36 mouse cellular contexts compared by ENCODE assay signal in the genomic region with DNA sequence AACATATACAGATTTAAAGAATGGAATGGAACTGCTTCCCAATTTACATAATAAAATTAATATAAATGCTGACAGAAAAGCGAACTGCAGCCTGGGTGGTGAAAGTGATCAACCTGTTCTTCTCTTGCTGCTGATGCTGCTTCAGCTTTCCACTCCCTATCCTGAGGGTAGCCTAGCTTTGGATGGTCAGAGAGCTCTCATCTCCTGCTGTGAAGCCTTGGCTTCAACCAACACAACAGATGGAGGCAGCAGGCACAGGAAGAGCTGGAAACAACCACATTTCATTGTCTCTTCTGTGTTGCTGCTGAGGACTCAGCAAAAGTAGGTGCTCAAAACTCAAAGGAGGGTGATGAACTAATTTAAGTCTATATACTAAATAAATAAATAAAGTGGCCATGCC. TPM values are rescaled to one million over a fixed set of nuclear protein-coding genes. Genes with fewer than 3 reads are reported as not detected.
DNase-seq lines count a peak whose midpoint lies in the region; TF ChIP-seq lines count a peak whose summit lies in the region.
"Had no signal": no experiment of that assay in that cellular context is flagged by ENCODE, and none has a peak within 500 bp of the region (broad histone marks: within the 10 kb centered on the region; RNA-seq: fewer than 3 reads in every experiment).

No protein-coding gene starts in this region.

- WGBS in cerebellum, adult 2 months = 3% methylated on average over 1 of the region's 1 CpGs

- intact Hi-C loops in left cerebral cortex, adult 2 months (cut with DNase I) = no loop called here

- peak; percentile 34; the same call in 1 of the 2 replicates for TF ChIP-seq POLR2A in cerebellum, adult 2 months (IDR thresholded peaks at IDR 0.05; ENCODE audit: borderline replicate concordance, insufficient read depth, low read length)

- peaks cover 39% of the 10 kb centered on the region for H3K4me1 ChIP-seq in cerebellum, adult 2 months (ENCODE audit: control insufficient read depth, insufficient read depth, low read length)
- H3K4me1 ChIP-seq: embryonic facial prominence, embryonic 10.5 days; embryonic facial prominence, embryonic 15.5 days; kidney, embryonic 15.5 days; liver, embryonic 12.5 days had no signal

- peak overlapping the region; percentile 16; the same call in 1 of the 2 replicates for H3K27ac ChIP-seq in left cerebral cortex, adult 2 months
- H3K27ac ChIP-seq in cerebellum, adult 2 months (ENCODE audit: insufficient read depth, low read length) = no peak overlapping the region; the same call in 1 of the 2 replicates
- H3K27ac ChIP-seq: embryonic facial prominence, embryonic 10.5 days; embryonic facial prominence, embryonic 15.5 days; forebrain, embryonic 12.5 days; hindbrain, embryonic 14.5 days; kidney, embryonic 15.5 days; liver, embryonic 12.5 days; macrophage had no signal

- DNase-seq in left cerebral cortex, adult 2 months (ENCODE audit: extremely low spot score in 1 of 2, low spot score in 2 of 2) = no peak
- DNase-seq in left cerebral cortex, adult 8-10 months (ENCODE audit: low spot score in 2 of 2) = no peak
- peak; percentile 86 for DNase-seq in cerebellum, adult 11 months
- peak; percentile 89 to 97 for DNase-seq in cerebellum, adult 2 months
- DNase-seq in cerebellum, postnatal 14 days = peak; percentile 88 to 94
- DNase-seq in spleen, postnatal 14 days (ENCODE audit: low spot score in 2 of 2) = no peak
- no peak for DNase-seq in spleen, adult 12 weeks (ENCODE audit: low spot score)
- DNase-seq in urinary bladder, postnatal 14 days (ENCODE audit: low spot score) = no peak
- DNase-seq: adrenal gland, postnatal 25 days; B cell, adult 2 months; forebrain, postnatal 0 days; gastrocnemius, postnatal 25 days; heart, adult 11 months; kidney, adult 18-20 months; liver, postnatal 0 days; midbrain, embryonic 14.5 days; thymus, postnatal 4 days had no signal

- no peak for TF ChIP-seq CTCF in left cerebral cortex, adult 2 months (IDR thresholded peaks at IDR 0.05)
- TF ChIP-seq CTCF in cerebellum, adult 2 months (IDR thresholded peaks at IDR 0.05; ENCODE audit: borderline replicate concordance, insufficient read depth, low read depth, low read length) = no peak

- H3K4me3 ChIP-seq in left cerebral cortex, adult 2 months = no peak overlapping the region
- H3K4me3 ChIP-seq in cerebellum, adult 2 months (replicated peaks; ENCODE audit: insufficient read depth, low read depth, low read length) = no peak overlapping the region
- H3K4me3 ChIP-seq: embryonic facial prominence, embryonic 10.5 days; embryonic facial prominence, embryonic 15.5 days; forebrain, embryonic 12.5 days; kidney, embryonic 15.5 days; liver, embryonic 12.5 days had no signal

- H3K27me3 ChIP-seq in cerebellum, adult 2 months (ENCODE audit: control insufficient read depth, insufficient read depth, low read length) = no peaks in the 10 kb centered on the region
- H3K27me3 ChIP-seq: embryonic facial prominence, embryonic 15.5 days; forebrain, embryonic 12.5 days; kidney, embryonic 15.5 days; liver, embryonic 12.5 days had no signal

RNA-seq across cellular contexts. Expression of a gene that starts 13.7 kb away (rescaled TPM):
- 10 to 100 TPM; 12.2 to 16.4 TPM for total RNA-seq in left cerebral cortex, adult 2 months (2021)
- 10 to 100 TPM in 1 of 4 experiments, 1 to 10 TPM in 3; 6.5 to 13.3 (median 7.8) TPM for total RNA-seq in left cerebral cortex, adult 8-10 months (2022)
- polyA plus RNA-seq in cerebellum, adult 2 months (2012; rRNA removed) = 48.4 and 58.9 TPM in 2 replicates
- total RNA-seq: hematopoietic stem cell, adult 5-6 weeks had no signal

RNA-seq across cellular contexts. Expression of a gene that starts 18.9 kb away (rescaled TPM):
- total RNA-seq in left cerebral cortex, adult 2 months (2021) = 1 to 10 TPM; 3.4 to 4.1 TPM
- total RNA-seq in left cerebral cortex, adult 8-10 months (2022) = 1 to 10 TPM; 2.7 to 5.1 (median 3.8) TPM
- polyA plus RNA-seq in cerebellum, adult 2 months (2012; rRNA removed) = 4.3 and 4.7 TPM in 2 replicates
- total RNA-seq: adrenal gland, adult 18-20 months; adrenal gland, postnatal 25 days; gastrocnemius, postnatal 25 days; hematopoietic stem cell, adult 5-6 weeks; megakaryocyte-erythroid progenitor cell, adult 5-6 weeks; neutrophil, adult 5-6 weeks had no signal
- polyA plus RNA-seq: embryonic facial prominence, embryonic 10.5 days; forebrain, embryonic 12.5 days; heart, embryonic 11.5 days; heart, embryonic 16.5 days; intestine, embryonic 14.5 days; liver, embryonic 12.5 days; liver, postnatal 0 days; lung, postnatal 0 days; macrophage; stomach, embryonic 14.5 days; thymus, postnatal 0 days had no signal

RNA-seq across cellular contexts. Expression of a gene that starts 39.6 kb away (rescaled TPM):
- total RNA-seq in left cerebral cortex, adult 2 months (2021) = 1 to 10 TPM; 2.3 to 3.2 TPM
- total RNA-seq in left cerebral cortex, adult 8-10 months (2022) = 1 to 10 TPM; 1.1 to 1.3 (median 1.1) TPM
- 9.1 and 9.2 TPM in 2 replicates for polyA plus RNA-seq in cerebellum, adult 2 months (2012; rRNA removed)
- total RNA-seq: hematopoietic stem cell, adult 5-6 weeks had no signal
- polyA plus RNA-seq: liver, embryonic 12.5 days; liver, postnatal 0 days; macrophage had no signal

RNA-seq across cellular contexts. Expression of a gene that starts 42.2 kb away (rescaled TPM):
- not detected for total RNA-seq in left cerebral cortex, adult 2 months (2021)
- not detected for total RNA-seq in left cerebral cortex, adult 8-10 months (2022)
- 0.08 and 0.11 TPM in 2 replicates for polyA plus RNA-seq in cerebellum, adult 2 months (2012; rRNA removed)
- total RNA-seq: adrenal gland, adult 18-20 months; forebrain, postnatal 0 days; layer of hippocampus, adult 18-20 months; left cerebral cortex, postnatal 36 days; neutrophil, adult 5-6 weeks had no signal
- polyA plus RNA-seq: embryonic facial prominence, embryonic 15.5 days; forebrain, embryonic 12.5 days; forebrain, postnatal 0 days; intestine, embryonic 14.5 days; kidney, embryonic 15.5 days; liver, embryonic 12.5 days; lung, postnatal 0 days; macrophage had no signal

RNA-seq across cellular contexts. Expression of a gene that starts 46.5 kb away (rescaled TPM):
- total RNA-seq in left cerebral cortex, adult 2 months (2021) = 10 to 100 TPM; 93.2 to 99.7 TPM
- total RNA-seq in left cerebral cortex, adult 8-10 months (2022) = 100 to 1,000 TPM in 2 of 4 experiments, 10 to 100 TPM in 2; 97.2 to 104 (median 101) TPM
- polyA plus RNA-seq in cerebellum, adult 2 months (2012; rRNA removed) = 145 and 162 TPM in 2 replicates

Comparison
In these comparisons a context has a peak if more than half of its experiments do, and no peak if none do; other contexts are left out.
1. DNase-seq: peak in cerebellum, adult 11 months (single experiment), cerebellum, adult 2 months (2 of 2) and cerebellum, postnatal 14 days (2 of 2); none in left cerebral cortex, adult 2 months (0 of 2), left cerebral cortex, adult 8-10 months (0 of 2), spleen, postnatal 14 days (0 of 2), spleen, adult 12 weeks (single experiment) and urinary bladder, postnatal 14 days (single experiment).